Mouse (Mus musculus) urinary bladder, adult 2 months (tissue): ENCODE data around the gene Agbl1. TPM values are rescaled to one million over a fixed set of nuclear protein-coding genes. Genes with fewer than 3 reads are reported as not detected.
"Not testable (repeated sequence)": the region's sequence is repeated elsewhere in the genome, so short reads cannot be mapped to it uniquely, and the experiment has no call there.

ENCODE experiments used
- DNase-seq: peaks from one replicate; pipeline ENCODE4 v3.0.0; 2022; ENCODE audit warnings: low spot score
- polyA plus RNA-seq: library from polyadenylated mRNA; depleted of rRNA; stranded (reverse); fragments of >200 nt; gene quantifications from 2 replicates; pipeline ENCODE4 v1.2.3, GENCODE M21; 2012

Agbl1 gene
- polyA plus RNA-seq, 1 experiment, result not detected

DNA sequence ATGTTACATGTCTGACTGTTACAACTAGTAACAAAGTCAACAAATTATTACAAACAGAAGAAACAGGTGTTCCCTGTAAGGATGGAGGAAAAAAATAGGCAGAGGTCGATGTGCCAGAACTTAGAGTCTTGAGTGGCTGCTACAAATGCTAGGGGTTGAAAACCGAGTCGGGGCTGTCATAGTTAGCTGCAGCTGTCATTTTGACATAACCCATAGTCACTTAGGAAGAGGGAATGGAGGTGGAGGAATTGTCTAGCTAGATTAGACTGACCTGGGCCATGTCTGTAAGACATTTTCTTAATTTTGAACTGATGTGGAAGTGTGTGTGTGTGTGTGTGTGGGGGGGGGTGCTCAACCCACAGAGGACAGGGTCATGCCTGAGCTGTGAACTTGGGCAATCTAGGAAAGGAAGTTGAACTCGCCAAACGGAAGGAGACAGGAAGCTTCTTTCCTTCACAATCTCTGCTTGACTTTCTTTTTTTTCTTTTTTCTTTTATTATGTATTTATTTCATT lies 364.9 kb downstream of the Agbl1 start:
- no peak for DNase-seq

DNA sequence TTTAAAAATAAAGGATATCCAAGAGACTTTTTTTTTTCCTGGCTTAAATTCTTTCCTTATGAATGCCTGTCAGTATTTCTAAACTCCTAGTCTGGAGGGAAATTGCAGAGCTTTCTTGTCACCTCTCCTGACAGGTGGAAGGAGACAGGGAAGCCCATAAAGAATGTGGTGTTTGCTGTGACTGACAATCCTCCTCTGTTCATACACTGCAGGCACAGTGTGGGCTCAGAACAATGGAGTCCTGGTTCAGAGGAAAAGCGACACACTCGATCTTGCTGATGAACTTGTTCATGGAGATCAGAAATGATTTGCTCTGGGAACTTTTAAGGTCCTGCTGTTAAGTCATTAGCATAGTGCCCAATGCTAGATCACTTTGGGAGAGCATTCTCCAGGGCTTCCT lies 368.1 kb downstream of the Agbl1 start:
- no peak for DNase-seq

DNA sequence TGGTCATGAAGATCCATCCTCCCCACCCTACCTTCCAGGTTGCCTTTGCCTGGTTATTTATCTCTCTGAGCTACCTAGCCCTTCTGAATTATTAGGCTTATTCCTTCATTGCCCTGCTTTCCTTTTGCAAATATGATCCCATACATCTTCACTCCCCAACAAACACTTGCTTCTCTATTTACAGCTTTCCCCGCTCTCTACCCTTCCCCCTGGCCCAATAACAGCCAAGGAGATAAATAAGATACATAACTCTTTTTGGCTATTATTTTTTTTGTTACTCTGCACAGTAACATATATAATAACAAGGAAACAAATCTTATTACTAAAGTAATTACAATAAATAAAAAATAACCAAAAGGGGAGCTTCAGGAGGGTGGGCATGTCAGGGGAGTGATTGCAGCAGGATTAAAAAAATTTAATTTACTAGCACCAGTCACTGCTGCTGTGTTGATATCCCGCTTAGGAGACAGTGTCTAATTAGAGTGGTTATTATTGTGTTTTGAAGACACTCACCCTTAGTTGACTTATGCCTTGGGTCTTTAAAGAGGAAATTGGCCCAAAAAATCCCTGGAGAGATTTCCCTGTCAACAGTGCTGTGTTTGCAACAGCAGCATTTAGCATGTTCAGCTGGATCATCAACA lies 370.5 kb downstream of the Agbl1 start:
- DNase-seq, result no peak

DNA sequence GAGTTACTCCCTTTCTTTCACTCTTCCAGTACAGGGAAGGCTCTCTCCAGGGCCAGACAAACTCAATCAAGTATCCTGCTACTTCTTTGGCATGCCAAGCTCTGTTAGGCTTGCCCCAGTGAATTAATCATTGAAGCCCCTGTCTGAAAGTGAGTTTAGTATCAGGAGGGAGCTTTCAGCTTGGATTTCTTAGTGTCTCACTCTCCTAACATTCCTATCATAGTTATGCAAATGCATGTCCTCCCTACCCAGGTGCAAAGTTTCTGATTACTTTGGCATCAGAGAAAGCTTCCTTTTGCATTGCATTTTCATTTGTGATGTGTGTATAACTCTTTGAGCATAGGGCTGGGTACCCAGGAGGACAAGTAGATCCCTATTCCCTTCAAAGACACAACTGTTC lies 399.8 kb downstream of the Agbl1 start:
- DNase-seq, result no peak

DNA sequence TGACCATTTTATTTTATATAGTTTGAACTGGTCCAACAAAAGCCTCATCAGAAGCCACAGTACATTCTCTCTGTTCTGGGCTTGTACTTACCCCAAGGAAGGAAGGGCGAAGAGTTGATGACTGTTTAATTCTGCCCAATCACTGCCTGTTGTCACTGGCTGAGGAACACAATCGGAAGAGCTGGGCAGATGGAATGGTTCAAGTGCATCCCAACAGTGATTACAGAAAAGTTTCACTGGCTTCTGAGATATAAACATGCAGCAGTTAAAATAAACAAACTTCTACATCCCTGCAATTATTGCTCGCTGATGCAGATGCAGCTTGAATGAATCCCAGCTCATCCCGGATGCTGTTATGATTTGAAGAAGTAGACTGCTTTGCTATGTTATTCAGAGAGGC lies 421.3 kb downstream of the Agbl1 start:
- DNase-seq, result no peak

DNA sequence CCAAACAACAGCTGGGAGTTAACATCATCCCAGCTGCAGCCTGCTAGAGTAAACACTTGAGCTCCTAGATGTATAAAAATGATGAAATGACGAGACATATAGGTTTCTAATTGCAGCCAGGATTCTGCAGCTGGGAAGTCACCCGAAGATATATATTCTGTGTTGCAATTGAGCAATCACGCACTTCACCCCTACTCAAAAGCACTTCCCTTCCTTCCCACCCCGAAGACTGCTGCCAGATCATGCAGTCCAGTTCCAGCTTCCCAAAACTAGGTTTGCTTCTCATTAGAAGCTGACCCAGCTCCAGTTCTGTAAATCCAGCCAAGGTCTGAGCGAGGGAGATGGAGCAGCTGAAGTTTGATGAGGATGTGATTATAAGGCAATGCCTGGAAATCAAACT lies 431.4 kb downstream of the Agbl1 start:
- no peak for DNase-seq

DNA sequence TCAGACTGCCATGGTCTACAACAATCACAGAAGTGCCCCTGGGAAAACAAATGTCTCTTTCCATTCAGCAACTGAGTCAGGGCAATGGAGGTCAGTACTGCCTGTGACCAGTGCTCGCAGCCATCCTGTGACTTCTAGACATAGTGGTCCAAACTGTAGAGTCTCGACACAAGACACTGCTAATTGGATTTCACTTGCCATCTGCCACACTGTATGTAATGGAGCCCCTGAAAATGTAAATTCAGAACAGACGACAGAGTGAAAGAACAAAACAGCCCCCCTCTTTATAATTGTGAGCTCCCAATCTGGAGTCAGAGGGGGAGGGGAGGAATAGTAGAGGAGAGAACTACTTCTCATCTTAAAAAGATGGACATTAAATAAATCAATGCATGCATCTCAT lies 445.2 kb downstream of the Agbl1 start:
- DNase-seq, result no peak

DNA sequence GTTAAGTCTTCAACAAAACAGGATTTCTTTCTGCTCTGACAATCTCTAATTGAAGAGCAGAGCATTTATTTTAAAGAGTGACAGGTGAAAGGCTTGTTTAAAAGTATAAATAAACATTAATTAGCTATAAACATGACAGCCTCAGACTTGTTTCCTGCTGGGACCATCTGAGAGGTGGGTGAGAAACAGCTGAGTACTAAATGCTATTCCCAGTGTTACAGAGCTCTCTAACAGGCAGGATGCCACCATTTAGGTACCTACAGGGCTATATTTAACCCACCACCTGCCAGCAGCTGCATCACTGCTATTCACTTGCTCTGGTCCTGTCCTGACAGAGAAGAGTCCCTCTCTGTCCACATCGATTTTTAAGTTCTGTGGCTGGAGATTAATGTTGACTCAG lies 471.5 kb downstream of the Agbl1 start:
- DNase-seq, result no peak

DNA sequence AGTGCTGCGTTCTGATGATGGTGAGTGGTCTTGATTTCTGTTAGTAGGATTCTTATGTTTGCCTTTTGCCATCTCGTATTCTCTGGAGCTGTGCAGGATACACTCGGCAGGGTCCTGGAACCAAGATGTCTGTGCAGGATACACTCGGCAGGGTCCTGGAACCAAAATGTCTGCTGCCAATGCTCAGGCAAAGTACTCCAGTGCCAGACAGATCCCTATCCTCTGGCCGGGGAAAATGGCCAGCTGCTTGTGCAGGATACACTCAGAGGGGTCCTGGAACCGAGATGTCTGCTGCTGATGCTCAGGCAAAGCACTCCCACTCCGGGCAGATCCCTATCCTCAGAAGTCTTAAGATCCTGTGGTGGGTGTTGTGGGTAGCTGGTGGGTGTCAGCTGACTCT lies 502.5 kb downstream of the Agbl1 start:
- not testable (repeated sequence) for DNase-seq

DNA sequence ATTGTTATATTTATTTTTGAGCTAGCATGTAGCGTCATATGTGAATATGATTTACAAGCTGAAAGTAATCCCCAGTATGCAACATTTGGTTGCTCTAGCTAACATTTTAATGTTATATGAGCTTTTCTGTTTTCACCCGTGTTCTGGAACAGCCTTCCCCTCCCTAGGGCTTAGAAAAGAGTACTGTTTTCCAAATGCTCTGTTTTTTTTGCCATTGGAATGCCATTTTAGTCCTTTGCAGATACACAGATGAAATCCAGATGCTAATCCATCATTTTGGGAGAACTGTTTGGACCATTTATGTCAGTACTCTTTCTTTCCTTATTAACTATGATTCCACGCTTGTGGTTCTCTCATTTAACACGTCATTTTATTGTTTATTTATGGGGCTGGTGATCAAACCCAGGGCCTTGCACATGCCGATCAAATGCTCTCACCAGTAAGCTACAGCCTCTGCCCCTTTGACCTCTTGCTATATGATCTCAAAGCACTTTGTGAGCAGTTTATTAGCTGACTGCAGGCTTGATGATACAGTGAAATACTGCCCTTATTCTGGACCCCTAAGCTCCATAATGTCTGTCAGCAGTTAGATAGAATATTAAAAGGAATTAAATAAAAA lies 547.7 kb downstream of the Agbl1 start:
- no peak for DNase-seq

DNA sequence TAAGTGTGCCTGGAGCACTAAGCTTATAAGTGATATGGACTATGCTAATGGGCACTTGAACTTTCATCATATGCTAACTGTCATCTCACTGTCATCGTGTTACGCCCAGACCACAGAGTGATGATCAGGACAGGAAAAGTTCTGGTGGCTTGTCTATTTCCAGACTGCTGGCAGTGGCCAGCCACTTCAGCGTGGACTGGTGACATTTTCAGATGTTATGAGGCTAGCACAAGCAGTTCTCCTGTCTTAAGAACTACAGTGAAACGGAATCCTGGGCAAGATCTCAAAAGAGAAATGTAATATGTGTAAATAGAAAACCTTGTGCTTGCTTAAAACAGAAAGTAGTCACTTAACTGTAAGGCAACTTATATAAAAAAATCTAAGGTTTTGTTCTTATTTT lies 550.8 kb downstream of the Agbl1 start:
- DNase-seq, result no peak

DNA sequence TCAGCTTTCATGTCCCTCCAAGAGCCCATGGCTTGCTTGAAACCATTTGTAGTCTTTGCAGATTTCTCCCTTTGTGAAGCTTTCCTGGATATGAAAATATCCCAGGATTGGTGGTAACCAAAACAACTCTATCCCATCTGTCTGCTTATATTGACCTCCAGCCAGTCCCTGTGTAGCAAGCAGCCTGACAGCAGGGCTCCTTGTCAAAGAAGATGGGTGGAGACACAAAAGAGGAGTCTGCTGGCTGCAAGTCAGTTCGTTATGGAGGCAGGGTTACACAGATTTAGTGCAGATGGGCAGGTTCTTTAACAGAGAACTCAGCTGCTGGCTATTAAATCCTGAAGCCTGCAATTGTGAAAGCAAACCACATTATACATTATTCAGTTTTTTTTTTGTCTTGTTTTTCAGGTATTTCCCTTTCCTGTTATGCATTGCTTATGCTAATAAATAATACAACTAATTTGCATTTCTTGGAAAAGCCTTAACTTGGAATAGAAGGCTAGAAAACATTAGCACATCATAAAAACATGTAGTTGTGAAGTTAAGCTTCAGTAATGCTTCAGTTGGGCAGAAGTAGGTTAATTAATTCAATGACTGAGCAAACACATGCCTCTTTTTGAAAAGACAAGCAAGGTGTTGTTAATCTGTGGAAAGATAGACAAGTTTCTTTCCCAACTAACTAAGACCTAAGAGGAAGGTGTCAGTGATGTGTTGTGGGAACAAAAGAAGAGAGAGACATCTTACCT lies 559.0 kb downstream of the Agbl1 start:
- no peak for DNase-seq

DNA sequence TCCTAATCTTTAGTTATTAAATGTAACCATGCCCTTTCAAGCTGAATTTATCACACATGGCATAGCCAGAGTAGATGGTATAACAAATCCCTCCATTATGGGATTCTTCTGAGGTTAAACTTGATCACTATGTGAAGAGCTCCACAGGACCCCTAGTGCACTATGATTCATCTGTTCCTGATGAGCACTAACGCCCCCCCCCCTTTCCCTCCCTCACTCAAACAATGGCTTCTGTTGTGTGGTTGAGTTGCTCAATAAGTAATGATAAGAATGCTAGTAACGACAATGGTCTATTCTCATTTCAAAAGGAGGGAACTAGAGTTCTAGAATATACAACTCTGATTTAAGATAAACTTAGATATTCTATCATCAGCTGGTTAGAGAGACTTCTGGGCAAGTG lies 560.4 kb downstream of the Agbl1 start:
- DNase-seq, result no peak

DNA sequence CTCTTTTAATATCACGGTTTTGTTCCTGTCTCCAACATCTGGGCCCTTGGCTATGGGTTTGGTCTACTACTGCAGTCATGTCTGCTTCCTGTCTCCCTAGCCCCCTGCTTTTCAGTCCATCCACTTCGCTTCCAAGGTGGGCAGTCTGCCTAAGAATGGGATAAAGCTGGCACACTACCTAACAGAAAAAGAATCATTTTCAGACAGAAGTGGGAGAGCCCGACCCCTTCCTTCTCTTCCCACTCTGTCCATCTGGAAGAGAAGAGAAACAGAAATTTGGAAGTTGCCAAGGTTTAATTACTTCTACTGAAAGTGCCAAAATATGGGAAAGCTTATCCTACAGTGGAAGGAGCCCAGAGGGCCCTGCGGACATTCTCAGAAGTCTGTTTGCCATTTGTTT lies 561.6 kb downstream of the Agbl1 start:
- no peak for DNase-seq

DNA sequence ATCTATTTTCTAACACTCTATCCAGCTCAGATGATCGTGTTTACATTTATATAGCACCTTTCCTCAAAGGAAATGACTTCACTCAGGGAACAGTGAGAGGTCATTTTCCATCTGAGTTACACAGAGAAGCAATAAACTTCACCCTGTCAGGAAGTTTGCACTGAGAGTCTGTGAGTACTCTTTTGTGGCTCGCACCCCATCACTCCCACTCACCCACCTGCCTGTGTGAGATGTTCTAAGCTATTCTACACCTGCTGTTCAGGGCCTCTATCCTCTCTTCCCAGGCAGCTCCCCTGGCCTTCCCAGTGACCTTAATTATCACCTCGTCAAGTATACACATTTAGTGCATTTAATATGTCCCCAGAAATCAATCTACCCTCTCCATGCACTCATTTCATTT lies 580.3 kb downstream of the Agbl1 start:
- no peak for DNase-seq

DNA sequence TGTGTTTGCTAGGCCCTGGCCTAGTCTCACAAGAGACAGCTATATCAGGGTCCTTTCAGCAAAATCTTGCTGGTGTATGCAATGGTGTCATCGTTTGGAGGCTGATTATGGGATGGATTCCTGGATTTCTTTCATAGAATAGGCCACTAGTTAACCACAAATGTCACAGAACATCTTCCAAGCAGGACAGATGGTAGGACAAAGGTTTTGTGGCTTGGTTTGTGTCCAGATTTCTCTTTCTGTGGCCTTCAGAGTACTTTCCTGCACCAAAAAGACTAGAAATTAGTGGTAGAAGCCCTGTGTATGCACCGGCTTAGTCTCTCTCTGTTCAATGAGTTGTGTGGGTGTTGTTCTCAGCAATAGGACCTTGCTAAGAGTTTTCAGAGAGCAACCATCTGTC lies 590.9 kb downstream of the Agbl1 start:
- no peak for DNase-seq

DNA sequence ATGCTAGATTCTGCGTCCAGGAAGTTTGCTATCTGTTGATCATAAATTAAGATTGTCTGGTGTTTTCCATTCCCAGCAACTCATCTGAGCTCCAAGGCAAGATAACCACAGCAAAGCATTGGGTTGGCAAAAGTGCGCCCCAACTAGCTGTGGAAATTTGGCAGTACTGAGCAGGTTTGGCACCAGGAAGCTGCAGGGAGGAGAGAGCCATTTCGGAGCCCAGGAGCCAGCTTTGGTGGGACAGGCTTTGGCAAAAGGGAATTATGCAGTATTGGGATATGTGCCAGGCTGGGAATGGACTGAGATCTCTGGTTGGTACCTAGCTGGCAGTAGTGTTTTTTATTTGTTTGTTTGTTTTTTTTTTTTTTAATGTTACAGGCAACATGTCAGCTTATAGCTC lies 612.5 kb downstream of the Agbl1 start:
- no peak for DNase-seq

DNA sequence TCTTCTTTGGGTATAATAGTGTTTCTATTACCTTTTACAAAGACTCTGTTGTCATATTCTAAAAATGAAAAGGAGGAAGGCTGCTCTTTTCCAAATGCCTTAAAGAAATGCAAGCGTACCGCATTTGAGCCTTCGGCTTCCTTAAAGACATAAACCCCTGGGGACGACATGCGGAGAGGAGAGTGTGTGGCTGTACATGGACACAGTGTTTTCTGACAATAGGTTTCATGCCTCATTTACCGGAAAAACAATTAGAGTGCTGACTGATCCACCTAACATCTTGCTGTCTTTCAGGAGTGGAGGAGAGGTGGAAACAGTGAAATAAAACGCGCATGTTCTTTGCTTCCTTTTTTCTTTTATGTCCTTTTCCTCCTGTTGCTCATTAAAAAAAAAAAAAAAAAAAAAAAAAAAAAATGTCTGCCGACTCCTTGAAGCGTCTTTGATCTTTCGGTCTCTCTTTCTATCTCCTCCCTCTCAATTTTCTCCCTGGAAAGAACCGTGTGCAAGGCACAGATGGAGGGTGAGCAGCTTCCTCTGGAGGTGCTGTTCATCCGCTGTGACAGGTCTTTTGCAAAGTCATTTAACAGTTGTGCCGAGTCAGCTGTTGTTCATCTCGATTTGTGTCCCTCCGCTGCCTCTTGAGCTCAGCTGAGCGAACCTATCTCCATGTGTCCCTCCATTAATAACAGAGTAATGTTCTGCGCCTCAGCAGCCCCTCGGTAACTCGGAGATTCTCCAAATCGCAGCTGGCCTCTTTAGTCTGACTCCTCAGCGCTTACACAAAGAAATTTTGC lies 659.9 kb downstream of the Agbl1 start:
- DNase-seq, result no peak

DNA sequence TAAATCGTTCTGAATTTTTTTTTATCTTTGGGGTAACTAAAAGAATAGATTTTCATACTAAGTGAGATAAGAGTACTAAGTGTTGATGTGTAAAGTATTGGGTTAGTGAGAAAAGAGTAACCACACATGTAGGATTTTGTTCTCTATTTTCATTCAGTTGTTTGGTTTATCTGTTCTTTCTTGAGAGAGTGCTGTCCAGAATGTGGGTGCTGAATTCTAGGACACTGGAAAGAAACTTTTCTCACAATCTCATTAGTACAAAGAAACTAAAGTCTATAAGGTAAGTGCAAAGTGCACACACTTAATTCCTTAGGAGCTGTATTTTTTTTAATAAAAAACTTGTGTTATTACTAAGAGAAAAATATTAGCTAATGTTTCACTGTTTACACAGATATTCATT lies 674.4 kb downstream of the Agbl1 start:
- no peak for DNase-seq

DNA sequence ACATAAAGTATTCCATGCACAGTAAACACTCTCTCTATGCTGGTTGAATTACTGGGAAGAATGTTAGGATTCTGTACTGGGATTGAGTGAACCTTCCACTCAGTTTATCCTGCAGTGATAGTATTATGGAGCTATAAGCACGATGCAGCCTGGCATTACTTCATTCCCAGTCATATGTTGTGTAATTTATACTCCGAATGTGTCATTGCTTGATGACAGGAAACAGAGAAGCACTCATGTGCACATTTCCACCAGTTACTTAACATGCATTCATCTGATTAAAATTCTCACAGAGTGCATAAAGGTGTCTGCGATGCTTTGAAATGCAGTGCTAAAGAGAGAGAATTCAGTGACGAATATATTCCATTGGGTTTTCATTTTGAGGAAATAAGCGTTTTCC lies 682.0 kb downstream of the Agbl1 start:
- no peak for DNase-seq

DNA sequence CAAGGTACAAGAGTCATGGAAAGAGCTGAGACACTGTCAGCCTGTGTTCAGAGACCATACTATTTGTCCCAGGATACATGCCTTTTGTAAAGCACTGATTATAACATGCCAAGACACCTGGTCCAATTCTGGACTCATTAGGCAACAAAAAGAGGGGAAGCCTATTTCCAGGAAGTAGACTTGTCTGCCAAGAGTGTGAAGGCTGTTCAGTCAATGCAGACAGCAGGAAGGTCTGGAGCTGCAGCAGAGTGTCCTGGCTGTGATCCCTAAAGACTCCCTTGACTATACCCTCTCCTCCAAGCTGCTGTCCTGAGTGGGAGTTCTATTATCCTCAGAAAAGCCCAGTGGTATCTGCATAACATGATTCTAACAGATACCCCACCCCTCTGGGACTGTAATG lies 689.2 kb downstream of the Agbl1 start:
- no peak for DNase-seq

DNA sequence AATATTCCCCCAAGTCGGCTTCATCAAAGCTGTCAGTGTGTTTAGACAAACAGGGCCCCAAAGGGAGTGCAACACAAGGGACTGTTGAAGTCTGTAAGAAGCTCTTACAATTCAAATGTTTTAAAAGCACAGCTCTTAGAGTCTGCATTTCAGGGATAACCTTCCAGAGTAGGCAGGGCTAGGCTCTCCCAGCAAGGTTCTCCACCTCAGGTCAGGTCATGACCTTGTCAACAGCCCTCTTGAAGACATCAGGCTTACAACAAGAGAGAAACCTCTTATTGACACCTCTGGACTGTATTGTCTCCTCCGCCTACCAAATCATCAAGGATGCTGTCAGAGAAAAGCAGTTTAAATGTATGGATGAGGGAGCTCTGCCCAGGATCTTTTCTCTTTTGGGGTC lies 692.0 kb downstream of the Agbl1 start:
- DNase-seq, result no peak
